Mouse (Mus musculus) hindbrain, embryonic 16.5 days (tissue): ENCODE measurements around the gene Mansc4. TPM values are rescaled to one million over a fixed set of nuclear protein-coding genes. Genes with fewer than 3 reads are reported as not detected.
A peak's percentile ranks its signal among the peaks of the same experiment; 100 is the strongest.

Experiments
- ATAC-seq: fragments of 200-750 bp; cut with Nextera tagmentation; 2 replicates; pipeline ENCODE4 v1.8.0; 2017; ENCODE audit warnings: moderate TSS enrichment, moderate library complexity
- H3K27ac ChIP-seq: fragments of 300-500 bp; sonication (generic); 2 replicates; pipeline ENCODE4 v1.5.1; 2014; ENCODE audit warnings: low read depth, mild to moderate bottlenecking, control low read depth, low read length, moderate library complexity
- H3K27me3 ChIP-seq: fragments of 300-500 bp; sonication (generic); replicated peaks from 2 replicates; pipeline ENCODE4 v1.6.1; 2014; ENCODE audit warnings: low read length; ENCODE audit not compliant: control insufficient read depth, insufficient read depth
- H3K36me3 ChIP-seq: fragments of 300-500 bp; sonication (generic); 2 replicates; pipeline ENCODE4 v1.6.1; 2014; ENCODE audit warnings: mild to moderate bottlenecking, low read length, moderate library complexity, mixed read lengths; ENCODE audit not compliant: control insufficient read depth, insufficient read depth
- H3K4me1 ChIP-seq: fragments of 300-500 bp; sonication (generic); 2 replicates; pipeline ENCODE4 v1.6.1; 2014; ENCODE audit warnings: low read depth, low read length; ENCODE audit not compliant: control insufficient read depth, insufficient read depth
- H3K4me2 ChIP-seq: fragments of 300-500 bp; sonication (generic); 2 replicates; pipeline ENCODE4 v1.6.1; 2014; ENCODE audit warnings: mild to moderate bottlenecking, low read length, control low read depth, moderate library complexity
- H3K4me3 ChIP-seq: fragments of 300-500 bp; sonication (generic); 2 replicates; pipeline ENCODE4 v1.5.1; 2014; ENCODE audit warnings: mild to moderate bottlenecking, low read length, control low read depth, moderate library complexity
- H3K9ac ChIP-seq: fragments of 300-500 bp; sonication (generic); 2 replicates; pipeline ENCODE4 v1.6.1; 2014; ENCODE audit warnings: low read depth, mild to moderate bottlenecking, control low read depth, low read length, moderate library complexity
- H3K9me3 ChIP-seq: fragments of 300-500 bp; sonication (generic); 2 replicates; pipeline ENCODE4 v1.6.1; 2014; ENCODE audit warnings: mild to moderate bottlenecking, low read length, moderate library complexity; ENCODE audit not compliant: control insufficient read depth
- WGBS: fragments of 180-500 bp; shearing (Covaris S2); extraction: QIAGEN DNeasy Blood & Tissue Kit; methylation state at CpG from one replicate; pipeline ENCODE4 v1.1.7; 2014; 5-methylcytosine and 5-hydroxymethylcytosine counted together
- polyA plus RNA-seq: library from polyadenylated mRNA; unstranded; fragments of >200 nt; fragmentation: Nextera tagmentation; extraction: Ambion mirVana; gene quantifications from 2 replicates; pipeline ENCODE4 v1.2.1, GENCODE M21; 2015

Mansc4 gene
- polyA plus RNA-seq, 1 experiment from 2014 or later, result 0.81 TPM

DNA sequence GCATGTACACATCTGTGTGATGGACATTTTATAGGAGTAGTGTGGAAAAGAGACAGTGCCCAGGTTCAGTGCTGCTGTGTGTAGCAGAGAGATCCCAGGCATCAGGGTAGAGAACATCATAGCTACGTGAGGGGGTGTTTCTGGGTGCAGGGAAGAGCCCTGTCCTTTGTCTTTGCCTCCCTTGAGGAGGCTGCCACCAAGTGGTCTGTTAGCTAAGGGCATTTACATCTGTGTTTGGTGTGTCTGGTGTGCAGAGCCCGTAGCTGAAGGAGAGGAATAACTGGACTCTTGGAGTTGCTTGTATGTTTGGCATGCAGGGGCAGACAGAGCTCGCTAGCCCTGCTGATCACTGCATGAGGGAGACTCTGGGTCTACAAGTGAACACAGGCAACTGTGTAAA is 15.5 kb upstream of the Mansc4 start:
- ATAC-seq, result no peak
- WGBS, result 92% methylated on average over 3 of the region's 3 CpGs
- H3K4me3 ChIP-seq, result no peak overlapping the region
- no peaks in the 10 kb centered on the region for H3K4me1 ChIP-seq
- no peak overlapping the region for H3K27ac ChIP-seq
- no peak overlapping the region for H3K9ac ChIP-seq
- H3K27me3 ChIP-seq, result no peaks in the 10 kb centered on the region
- H3K36me3 ChIP-seq, result peaks cover 11% of the 10 kb centered on the region
- no peak overlapping the region for H3K4me2 ChIP-seq
- no peaks in the 10 kb centered on the region for H3K9me3 ChIP-seq

DNA sequence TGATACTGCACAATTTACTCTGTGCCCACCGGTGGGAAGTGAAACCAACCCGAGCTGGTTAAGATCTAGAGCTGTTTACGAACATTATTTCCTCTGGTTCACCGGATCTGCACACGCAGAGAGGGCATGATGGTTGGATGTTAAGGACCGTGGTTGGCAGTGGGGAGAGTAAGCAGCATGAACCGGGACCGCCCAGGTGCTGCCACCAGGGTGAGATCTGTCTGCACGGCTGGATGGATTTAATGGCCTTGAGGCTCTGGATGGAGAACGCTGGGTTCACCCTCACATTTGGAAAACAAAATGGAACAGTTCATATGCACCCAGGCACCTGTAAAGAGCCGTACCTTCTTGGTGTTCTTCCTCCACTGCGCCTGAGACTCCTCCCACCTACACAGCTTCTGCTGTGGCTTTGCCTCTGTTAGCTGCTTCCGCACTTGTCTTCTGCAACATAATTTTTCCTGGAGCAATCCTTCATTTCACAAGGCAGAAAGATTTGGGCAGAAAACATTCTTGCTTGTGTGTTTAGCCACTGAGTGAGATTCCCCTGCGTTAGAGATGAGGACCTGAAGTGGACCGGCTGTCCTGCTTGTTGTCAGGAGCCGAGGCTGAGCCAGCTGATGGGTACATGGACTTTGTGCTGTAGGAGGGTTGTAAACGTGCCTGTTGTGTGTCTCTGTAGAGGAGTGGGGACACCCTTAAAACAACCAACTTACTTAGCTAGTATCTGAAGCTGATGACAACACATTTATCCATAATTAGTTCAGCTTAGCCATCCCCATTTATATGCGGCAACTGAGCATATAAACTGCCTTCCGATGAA is 12.8 kb upstream of the Mansc4 start:
- Histone ChIP-seq H3K9me3 (no peaks in the 10 kb centered on the region), H3K4me3 (no peak overlapping the region), H3K36me3 (peaks cover 11% of the 10 kb centered on the region), H3K9ac (no peak overlapping the region), H3K27ac (no peak overlapping the region), H3K27me3 (no peaks in the 10 kb centered on the region), H3K4me2 (no peak overlapping the region), H3K4me1 (peaks cover 2% of the 10 kb centered on the region)
- 81% methylated on average over 19 of the region's 19 CpGs for WGBS
- ATAC-seq, result no peak

DNA sequence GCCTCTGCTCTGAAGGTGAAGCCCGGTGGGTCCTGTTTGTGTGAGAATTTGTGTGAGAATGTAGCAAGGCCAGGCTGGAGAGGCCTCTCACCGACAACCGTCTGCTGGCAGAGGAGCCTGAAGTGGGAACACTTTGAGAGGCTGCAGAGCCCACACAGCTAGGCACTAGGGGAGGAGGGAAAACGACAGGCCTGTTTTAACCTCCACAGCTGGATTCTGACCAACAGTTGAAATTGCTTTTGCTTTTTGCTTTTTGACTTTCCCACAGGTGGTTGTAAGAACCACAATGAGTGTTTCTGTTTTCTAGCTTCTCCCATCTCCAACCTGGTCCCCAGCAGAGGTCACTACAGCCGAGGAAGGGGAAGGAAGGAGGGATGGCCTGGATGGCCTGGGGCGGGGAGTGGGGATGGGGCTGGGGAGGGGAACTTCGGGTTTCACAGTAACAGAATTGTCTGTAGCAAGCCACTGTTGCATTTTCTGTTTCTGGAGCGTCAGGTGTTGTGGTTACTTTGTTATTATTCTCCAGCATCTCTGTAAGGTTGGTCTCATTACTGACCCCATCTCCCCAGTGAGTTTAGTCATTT is 10.6 kb upstream of the Mansc4 start:
- H3K4me1 ChIP-seq, result peaks cover 18% of the 10 kb centered on the region
- H3K27me3 ChIP-seq, result no peaks in the 10 kb centered on the region
- no peak overlapping the region for H3K4me2 ChIP-seq
- 57% methylated on average over 8 of the region's 8 CpGs for WGBS
- no peak overlapping the region for H3K27ac ChIP-seq
- H3K4me3 ChIP-seq, result no peak overlapping the region
- ATAC-seq, result no peak
- peaks cover 7% of the 10 kb centered on the region for H3K36me3 ChIP-seq
- H3K9ac ChIP-seq, result no peak overlapping the region
- H3K9me3 ChIP-seq, result no peaks in the 10 kb centered on the region

DNA sequence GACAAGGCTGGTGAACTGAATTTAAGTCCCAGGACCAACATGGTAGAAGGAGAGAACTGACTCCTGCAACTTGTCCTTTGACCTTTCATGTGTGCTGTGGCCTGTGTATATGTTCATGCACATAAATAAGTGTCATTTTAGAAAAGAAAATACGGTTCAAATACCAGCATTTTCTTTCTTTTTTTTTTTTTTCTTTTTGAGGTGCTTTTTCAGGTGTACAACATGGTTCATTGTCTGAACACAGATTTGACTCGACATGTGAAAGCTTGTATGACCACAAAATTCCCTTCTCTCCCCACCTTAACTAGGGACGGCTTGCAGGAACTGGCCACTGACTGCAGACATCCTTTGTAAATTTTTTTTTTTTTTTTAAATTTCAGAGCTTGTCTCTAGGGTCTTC is 10.1 kb upstream of the Mansc4 start:
- Histone ChIP-seq H3K4me3 (no peak overlapping the region), H3K9ac (no peak overlapping the region), H3K4me2 (no peak overlapping the region), H3K4me1 (peaks cover 21% of the 10 kb centered on the region), H3K9me3 (no peaks in the 10 kb centered on the region), H3K27me3 (no peaks in the 10 kb centered on the region), H3K27ac (no peak overlapping the region), H3K36me3 (peaks cover 5% of the 10 kb centered on the region)
- WGBS, result 81% methylated on average over 3 of the region's 3 CpGs
- ATAC-seq, result no peak

DNA sequence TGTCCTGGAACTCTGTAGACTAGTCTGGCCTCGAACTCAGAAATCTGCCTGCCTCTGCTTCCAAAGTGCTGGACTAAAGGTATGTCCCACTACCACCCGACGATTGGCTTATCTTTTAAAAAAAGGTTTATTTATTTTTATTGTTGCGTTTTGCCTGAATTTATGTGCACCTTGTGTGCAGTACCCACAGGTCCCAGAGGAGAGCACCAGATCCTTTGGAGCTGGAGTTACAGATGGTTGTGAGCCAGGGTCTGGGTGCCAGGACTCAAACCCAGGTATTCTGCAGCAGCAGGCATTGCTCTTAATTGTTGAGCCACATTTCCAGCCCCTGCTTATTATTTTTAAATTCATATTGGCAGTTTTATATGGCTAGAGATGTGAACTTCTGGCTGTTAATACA is 9.3 kb upstream of the Mansc4 start:
- no peak overlapping the region for H3K4me3 ChIP-seq
- H3K36me3 ChIP-seq, result peaks cover 2% of the 10 kb centered on the region; the same call in 1 of the 2 replicates
- 97% methylated on average over 4 of the region's 4 CpGs for WGBS
- peaks cover 21% of the 10 kb centered on the region for H3K4me1 ChIP-seq
- no peak overlapping the region for H3K27ac ChIP-seq
- no peak overlapping the region for H3K4me2 ChIP-seq
- no peak overlapping the region for H3K9ac ChIP-seq
- H3K27me3 ChIP-seq, result no peaks in the 10 kb centered on the region
- no peaks in the 10 kb centered on the region for H3K9me3 ChIP-seq
- no peak for ATAC-seq

DNA sequence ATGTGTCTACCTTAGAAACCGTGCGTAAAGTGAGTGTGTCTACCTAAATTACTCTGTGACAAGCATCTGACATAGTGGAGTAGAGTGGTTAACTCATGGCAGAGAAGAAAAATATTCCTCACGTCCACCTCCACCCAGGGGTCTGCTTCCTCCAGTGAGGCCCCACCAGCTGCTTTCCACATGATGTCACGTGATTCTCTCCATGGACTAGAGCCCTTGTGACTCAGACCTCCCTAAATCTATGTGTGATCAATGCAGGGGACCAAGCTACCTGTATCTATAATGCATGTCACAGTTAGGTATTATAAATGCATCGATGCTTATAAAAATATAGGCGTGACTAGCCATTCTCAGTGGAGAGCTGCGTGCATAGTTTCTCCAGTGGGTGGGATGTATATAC is 7.9 kb upstream of the Mansc4 start:
- Histone ChIP-seq H3K4me1 (peaks cover 31% of the 10 kb centered on the region), H3K36me3 (peaks cover 2% of the 10 kb centered on the region; the same call in 1 of the 2 replicates), H3K27me3 (no peaks in the 10 kb centered on the region), H3K9me3 (no peaks in the 10 kb centered on the region), H3K4me2 (peak overlapping the region; percentile 25), H3K4me3 (no peak overlapping the region), H3K27ac (no peak overlapping the region), H3K9ac (no peak overlapping the region)
- WGBS, result 78% methylated on average over 7 of the region's 7 CpGs
- no peak for ATAC-seq

DNA sequence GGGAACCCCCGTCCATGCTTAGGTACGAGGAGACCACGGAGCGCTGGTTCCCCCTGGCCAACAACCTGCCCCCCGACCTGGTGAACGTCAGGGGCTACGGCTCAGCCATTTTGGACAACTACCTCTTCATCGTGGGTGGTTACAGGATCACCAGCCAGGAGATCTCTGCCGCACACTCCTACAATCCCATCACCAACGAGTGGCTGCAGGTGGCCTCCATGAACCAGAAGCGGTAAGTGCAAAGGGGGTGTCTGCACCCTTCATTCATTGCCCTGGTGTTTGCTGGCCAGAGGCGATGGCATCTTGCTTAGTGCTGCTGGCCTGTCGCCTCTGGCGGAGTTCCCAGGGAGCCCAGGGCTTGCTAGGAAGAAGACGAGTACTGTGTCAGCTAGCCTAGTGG is 5.3 kb upstream of the Mansc4 start:
- 0% methylated on average over 14 of the region's 15 CpGs for WGBS
- Histone ChIP-seq H3K36me3 (peaks cover 2% of the 10 kb centered on the region; the same call in 1 of the 2 replicates), H3K9ac (peak overlapping the region; percentile 94), H3K4me2 (peak overlapping the region; percentile 89), H3K9me3 (no peaks in the 10 kb centered on the region), H3K4me3 (peak overlapping the region; percentile 65), H3K27me3 (no peaks in the 10 kb centered on the region), H3K4me1 (peaks cover 31% of the 10 kb centered on the region), H3K27ac (peak overlapping the region; percentile 91)
- peak; percentile 3; the same call in 1 of the 2 replicates for ATAC-seq

DNA sequence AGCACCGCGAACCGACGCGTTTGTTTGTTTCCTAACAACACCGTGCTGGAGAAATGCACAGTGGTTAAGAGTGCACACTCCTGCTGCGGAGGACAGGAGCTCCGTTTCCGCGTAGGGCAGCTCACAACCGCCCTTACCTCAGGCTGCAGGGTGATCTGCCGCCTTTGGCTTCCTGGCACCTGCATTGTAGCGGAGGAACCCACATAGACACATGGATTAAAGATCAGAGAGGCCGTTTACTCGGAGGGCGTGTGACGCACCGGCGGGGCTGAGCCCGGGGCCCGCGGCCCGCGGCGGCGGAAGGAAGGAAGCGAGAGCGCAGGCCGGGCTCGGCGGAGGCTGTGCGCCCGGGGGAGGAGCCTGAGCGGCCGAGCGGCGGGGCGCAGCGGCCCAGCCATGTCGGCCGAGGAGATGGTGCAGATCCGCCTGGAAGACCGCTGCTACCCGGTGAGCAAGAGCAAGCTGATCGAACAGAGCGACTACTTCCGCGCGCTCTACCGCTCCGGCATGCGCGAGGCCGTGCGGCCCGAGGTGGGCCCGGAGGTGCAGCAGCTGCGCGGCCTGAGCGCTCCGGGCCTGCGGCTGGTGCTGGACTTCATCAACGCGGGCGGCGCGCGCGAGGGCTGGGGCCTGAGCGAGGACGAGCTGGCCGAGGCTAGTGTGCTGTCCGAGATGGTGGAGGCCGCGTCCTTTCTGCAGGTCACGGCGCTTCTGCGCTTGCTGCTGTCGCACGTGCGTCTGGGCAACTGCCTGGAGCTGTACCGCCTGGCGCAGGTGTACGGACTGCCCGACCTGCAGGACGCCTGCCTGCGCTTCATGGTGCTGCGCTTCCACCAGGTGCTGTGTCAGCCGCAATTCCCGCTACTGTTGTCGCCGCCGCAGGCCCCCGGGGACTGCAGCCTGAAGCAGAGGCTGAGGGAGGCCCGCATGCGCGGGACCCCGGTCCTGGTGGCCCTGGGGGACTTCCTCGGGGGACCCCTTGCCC is 4.6 kb upstream of the Mansc4 start, which contains the start of gene Klhl42:
Gene Klhl42, plus strand, starts transcription at position 244 of the 985 bp plus-strand sequence.
- Histone ChIP-seq H3K27me3 (no peaks in the 10 kb centered on the region), H3K4me1 (peaks cover 35% of the 10 kb centered on the region), H3K4me3 (peak within 1 kb of the TSS; percentile 65), H3K9ac (peak within 1 kb of the TSS; percentile 94), H3K4me2 (peak within 1 kb of the TSS; percentile 89), H3K9me3 (no peaks in the 10 kb centered on the region), H3K27ac (peak within 1 kb of the TSS; percentile 91), H3K36me3 (peaks cover 2% of the 10 kb centered on the region; the same call in 1 of the 2 replicates)
- ATAC-seq, result peak; percentile 92
- under 1% methylated on average over 98 of the region's 99 CpGs for WGBS
